ENCODE assay signal across 26 mouse cellular contexts in the genomic region with DNA sequence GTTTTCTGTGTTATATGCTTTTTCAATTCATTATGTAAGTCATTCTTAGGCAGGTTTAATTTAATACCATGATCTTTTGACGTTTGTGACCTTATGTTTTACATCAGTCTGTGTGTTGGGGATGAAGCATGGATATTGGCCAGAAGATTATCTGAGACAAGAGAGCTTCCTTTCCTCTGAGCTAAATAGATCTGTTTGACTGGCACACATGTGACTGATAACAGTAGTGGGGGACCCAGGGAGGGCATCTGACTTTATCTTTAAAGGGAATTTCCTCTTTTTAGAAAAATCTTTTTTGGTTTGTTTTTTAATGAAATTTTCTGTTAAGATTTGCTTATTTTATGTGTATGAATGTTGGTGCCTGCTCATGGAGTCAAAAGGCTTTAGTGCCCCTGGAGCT.
DNase-seq lines count a peak whose midpoint lies in the region; ATAC-seq and TF ChIP-seq lines count a peak whose summit lies in the region.
"Had no signal": no experiment of that assay in that cellular context is flagged by ENCODE, and none has a peak within 500 bp of the region (broad histone marks: within the 10 kb centered on the region; RNA-seq: fewer than 3 reads in every experiment).

No protein-coding gene starts in this region.

- H3K4me1 ChIP-seq in CH12.LX (ENCODE audit: control insufficient read depth in 1 of 2, insufficient read depth in 2 of 2), result peaks cover 3 to 26% of the 10 kb centered on the region in 2 experiments; a peak in 3 of 4 replicates
- no peaks in the 10 kb centered on the region for H3K4me1 ChIP-seq in MEL (ENCODE audit: control insufficient read depth in 1 of 2, insufficient read depth in 2 of 2, low read length in 2 of 2)
- no peaks in the 10 kb centered on the region for H3K4me1 ChIP-seq in hindbrain, embryonic 16.5 days (ENCODE audit: control insufficient read depth, insufficient read depth, low read depth, low read length)
- H3K4me1 ChIP-seq in forebrain, embryonic 12.5 days, result no peaks in the 10 kb centered on the region
- H3K4me1 ChIP-seq: embryonic facial prominence, embryonic 13.5 days; embryonic facial prominence, embryonic 15.5 days; forebrain, embryonic 10.5 days; forebrain, embryonic 13.5 days; forebrain, embryonic 15.5 days had no signal

- H3K36me3 ChIP-seq in CH12.LX (replicated peaks in 1 of 2; ENCODE audit: control insufficient read depth in 1 of 2, insufficient read depth in 1 of 2, low read length in 1 of 2), result no peaks in the 10 kb centered on the region
- H3K36me3 ChIP-seq in MEL (ENCODE audit: control insufficient read depth in 1 of 2, insufficient read depth in 2 of 2, low read length in 2 of 2), result no peaks in the 10 kb centered on the region
- H3K36me3 ChIP-seq in hindbrain, embryonic 16.5 days (ENCODE audit: control insufficient read depth, insufficient read depth, low read length), result no peaks in the 10 kb centered on the region
- no peaks in the 10 kb centered on the region for H3K36me3 ChIP-seq in forebrain, embryonic 12.5 days (replicated peaks)
- H3K36me3 ChIP-seq: embryonic facial prominence, embryonic 13.5 days; embryonic facial prominence, embryonic 15.5 days; forebrain, embryonic 10.5 days; forebrain, embryonic 15.5 days had no signal

- no peak for TF ChIP-seq CTCF in CH12.LX (conservative IDR thresholded peaks at IDR 0.05 in 1 of 2, IDR thresholded peaks at IDR 0.05 in 1 of 2; ENCODE audit: low read depth in 2 of 2, low read length in 2 of 2)
- TF ChIP-seq CTCF in MEL (IDR thresholded peaks at IDR 0.05 in 2 of 3, conservative IDR thresholded peaks at IDR 0.05 in 1 of 3; ENCODE audit: control insufficient read depth in 1 of 3, insufficient read depth in 1 of 3, low read depth in 2 of 3, low read length in 3 of 3, poor library complexity in 1 of 3, severe bottlenecking in 1 of 3), result no peak

- H3K9me3 ChIP-seq in CH12.LX (replicated peaks; ENCODE audit: low read length) (no peaks in the 10 kb centered on the region), MEL (replicated peaks; ENCODE audit: insufficient read depth, low read length) (no peaks in the 10 kb centered on the region)
- no peaks in the 10 kb centered on the region for H3K9me3 ChIP-seq in hindbrain, embryonic 16.5 days (ENCODE audit: control insufficient read depth, low read length)
- H3K9me3 ChIP-seq in forebrain, embryonic 12.5 days, result no peaks in the 10 kb centered on the region
- H3K9me3 ChIP-seq: embryonic facial prominence, embryonic 13.5 days; embryonic facial prominence, embryonic 15.5 days; forebrain, embryonic 10.5 days; forebrain, embryonic 13.5 days; forebrain, embryonic 15.5 days had no signal

- TF ChIP-seq POLR2A in CH12.LX (IDR thresholded peaks at IDR 0.05; ENCODE audit: low read depth, low read length) (no peak), MEL (IDR thresholded peaks at IDR 0.05; ENCODE audit: control insufficient read depth in 1 of 2, insufficient read depth in 1 of 2, low read depth in 1 of 2, low read length in 2 of 2, poor library complexity in 1 of 2) (no peak)

- DNase-seq in 416B (ENCODE audit: low read depth) (peak; percentile 20), CH12.LX (ENCODE audit: extremely low read depth) (no peak), MEL (ENCODE audit: low read depth, low spot score) (peak; percentile 14)
- no peak for DNase-seq in natural killer cell, adult 2 months (ENCODE audit: low spot score in 2 of 2)
- no peak for DNase-seq in right cerebral cortex, postnatal 14 days
- DNase-seq: adrenal gland, adult 2 months; adrenal gland, postnatal 10 days; adrenal gland, postnatal 25 days; B cell, adult 2 months; cerebellum, adult 11 months; cerebellum, adult 18-20 months; cerebellum, adult 8-10 months; cerebellum, adult 9-11 months; cerebellum, postnatal 14 days; cerebellum, postnatal 36 days; forebrain, postnatal 0 days had no signal

- no peak overlapping the region for H3K4me2 ChIP-seq in CH12.LX (ENCODE audit: insufficient read depth, low read depth, poor library complexity, severe bottlenecking)
- no peak overlapping the region for H3K4me2 ChIP-seq in hindbrain, embryonic 16.5 days (ENCODE audit: low read length)
- no peak overlapping the region for H3K4me2 ChIP-seq in forebrain, embryonic 12.5 days
- H3K4me2 ChIP-seq: embryonic facial prominence, embryonic 13.5 days; embryonic facial prominence, embryonic 15.5 days; forebrain, embryonic 13.5 days; forebrain, embryonic 15.5 days had no signal

- H3K9ac ChIP-seq in CH12.LX (ENCODE audit: insufficient read depth, low read depth) (no peak overlapping the region; the same call in 1 of the 2 replicates), MEL (ENCODE audit: control insufficient read depth, low read depth, low read length, poor library complexity, severe bottlenecking) (no peak overlapping the region)
- H3K9ac ChIP-seq in hindbrain, embryonic 16.5 days (ENCODE audit: low read depth, low read length), result no peak overlapping the region
- no peak overlapping the region for H3K9ac ChIP-seq in forebrain, embryonic 12.5 days
- H3K9ac ChIP-seq: embryonic facial prominence, embryonic 13.5 days; embryonic facial prominence, embryonic 15.5 days; forebrain, embryonic 13.5 days; forebrain, embryonic 15.5 days; forebrain, postnatal 0 days had no signal

- dilution Hi-C loops in CH12.LX (cut with MboI; ENCODE audit: extremely low pct_ligation_motif_present, extremely low pct_unique_long_range_greater_than_20kb, low sequenced_read_pairs), result no loop called here

- in situ Hi-C loops in CH12.LX (cut with MboI; ENCODE audit: low pct_ligation_motif_present, low pct_unique_long_range_greater_than_20kb, low sequenced_read_pairs), result no loop called here

- no peaks in the 10 kb centered on the region for H3K27me3 ChIP-seq in CH12.LX (replicated peaks)
- no peaks in the 10 kb centered on the region for H3K27me3 ChIP-seq in MEL (ENCODE audit: control insufficient read depth in 1 of 2, insufficient read depth in 2 of 2, low read length in 2 of 2)
- no peaks in the 10 kb centered on the region for H3K27me3 ChIP-seq in hindbrain, embryonic 16.5 days (replicated peaks; ENCODE audit: control insufficient read depth, insufficient read depth, low read length)
- no peaks in the 10 kb centered on the region for H3K27me3 ChIP-seq in forebrain, embryonic 12.5 days
- H3K27me3 ChIP-seq: embryonic facial prominence, embryonic 13.5 days; embryonic facial prominence, embryonic 15.5 days; forebrain, embryonic 13.5 days; forebrain, embryonic 15.5 days had no signal

- no peaks in the 10 kb centered on the region for H3K79me2 ChIP-seq in CH12.LX (replicated peaks; ENCODE audit: control insufficient read depth, extremely low read depth, insufficient read depth, poor library complexity, severe bottlenecking)
- no peaks in the 10 kb centered on the region for H3K79me2 ChIP-seq in MEL (ENCODE audit: control insufficient read depth, insufficient read depth, low read length, poor library complexity)

- H3K4me3 ChIP-seq in CH12.LX (replicated peaks in 1 of 3; ENCODE audit: low read depth in 2 of 3, low read length in 2 of 3, poor library complexity in 1 of 3), result no peak overlapping the region
- H3K4me3 ChIP-seq in MEL (ENCODE audit: control insufficient read depth in 1 of 2, insufficient read depth in 1 of 2, low read depth in 2 of 2, low read length in 2 of 2), result no peak overlapping the region
- H3K4me3 ChIP-seq in hindbrain, embryonic 16.5 days (ENCODE audit: low read length), result no peak overlapping the region
- H3K4me3 ChIP-seq in forebrain, embryonic 12.5 days (replicated peaks), result no peak overlapping the region
- H3K4me3 ChIP-seq: embryonic facial prominence, embryonic 13.5 days; embryonic facial prominence, embryonic 15.5 days; erythroblast, embryonic 14.5 days; forebrain, embryonic 10.5 days; forebrain, embryonic 13.5 days; forebrain, embryonic 15.5 days had no signal

- TF ChIP-seq RAD21 in CH12.LX (IDR thresholded peaks at IDR 0.05; ENCODE audit: low read depth, low read length) (no peak), MEL (IDR thresholded peaks at IDR 0.05; ENCODE audit: low read depth, low read length) (no peak)

- no peak; the same call in 1 of the 2 replicates for TF ChIP-seq EP300 in CH12.LX (IDR thresholded peaks at IDR 0.05; ENCODE audit: low read length)
- TF ChIP-seq EP300 in MEL (IDR thresholded peaks at IDR 0.05; ENCODE audit: low read depth in 1 of 2, low read length in 2 of 2), result no peak

- H3K27ac ChIP-seq in CH12.LX (ENCODE audit: insufficient read depth, low read depth) (no peak overlapping the region), MEL (ENCODE audit: control insufficient read depth, low read depth, low read length) (no peak overlapping the region)
- no peak overlapping the region for H3K27ac ChIP-seq in hindbrain, embryonic 16.5 days (ENCODE audit: low read depth, low read length)
- no peak overlapping the region for H3K27ac ChIP-seq in forebrain, embryonic 12.5 days
- H3K27ac ChIP-seq: embryonic facial prominence, embryonic 13.5 days; embryonic facial prominence, embryonic 15.5 days; forebrain, embryonic 10.5 days; forebrain, embryonic 13.5 days; forebrain, embryonic 15.5 days had no signal

- 0 out of 2 replicates have a peak, but pooled peaks have one; percentile 48 for ATAC-seq in megakaryocyte progenitor cell, adult 5-6 weeks (replicated peaks; ENCODE audit: poor library complexity)
- no peak for ATAC-seq in hindbrain, embryonic 16.5 days
- ATAC-seq in forebrain, embryonic 12.5 days (ENCODE audit: low FRiP score), result no peak
- ATAC-seq: CD4-positive, CD25-positive, alpha-beta regulatory T cell, adult 4 months; forebrain, embryonic 13.5 days; forebrain, embryonic 15.5 days; forebrain, postnatal 0 days had no signal

- WGBS in hindbrain, embryonic 16.5 days, result 69% methylated on average over 1 of the region's 1 CpGs
- 76% methylated on average over 1 of the region's 1 CpGs for WGBS in forebrain, embryonic 12.5 days

TF ChIP-seq in CH12.LX, 34 proteins besides CTCF, POLR2A, EP300 and RAD21 (continues in another document):
- TF ChIP-seq ETS1 (conservative IDR thresholded peaks at IDR 0.05; ENCODE audit: low read depth, low read length) (no peak), NELFE (IDR thresholded peaks at IDR 0.05; ENCODE audit: low read depth, low read length) (no peak), POLR2AphosphoS2 (IDR thresholded peaks at IDR 0.05; ENCODE audit: low read depth, low read length) (no peak), HCFC1 (IDR thresholded peaks at IDR 0.05; ENCODE audit: low read depth, low read length) (no peak), IRF4 (IDR thresholded peaks at IDR 0.05; ENCODE audit: low read depth, low read length) (peak; percentile 55), RCOR1 (conservative IDR thresholded peaks at IDR 0.05; ENCODE audit: low read depth, low read length) (0 out of 2 replicates have a peak, but pooled peaks have one; percentile 18)

TF ChIP-seq in MEL, 35 proteins besides CTCF, POLR2A, EP300 and RAD21 (continues in another document):
- TF ChIP-seq UBTF (IDR thresholded peaks at IDR 0.05; ENCODE audit: borderline replicate concordance, insufficient read depth, low read depth, low read length) (no peak), MAX (IDR thresholded peaks at IDR 0.05; ENCODE audit: low read length) (no peak), MEF2A (IDR thresholded peaks at IDR 0.05; ENCODE audit: extremely low read depth, insufficient replicate concordance, low read depth, low read length, poor library complexity, severe bottlenecking) (no peak), CHD1 (IDR thresholded peaks at IDR 0.05; ENCODE audit: low read depth, low read length) (no peak), MAFK (IDR thresholded peaks at IDR 0.05; ENCODE audit: borderline replicate concordance, low read depth, low read length) (no peak)

Comparison
In these comparisons a context has a peak if more than half of its experiments do, and no peak if none do; other contexts are left out.
1. DNase-seq: peak in 416B (single experiment) and MEL (single experiment); none in CH12.LX (single experiment), natural killer cell, adult 2 months (0 of 2) and right cerebral cortex, postnatal 14 days (single experiment).